Mouse (Mus musculus): ENCODE results near the gene Plscr4. TPM values are rescaled to one million over a fixed set of nuclear protein-coding genes. Genes with fewer than 3 reads are reported as not detected.

Plscr4 gene
- polyA plus RNA-seq, 1 experiment from 2014 or later: 1.9 TPM

DNA sequence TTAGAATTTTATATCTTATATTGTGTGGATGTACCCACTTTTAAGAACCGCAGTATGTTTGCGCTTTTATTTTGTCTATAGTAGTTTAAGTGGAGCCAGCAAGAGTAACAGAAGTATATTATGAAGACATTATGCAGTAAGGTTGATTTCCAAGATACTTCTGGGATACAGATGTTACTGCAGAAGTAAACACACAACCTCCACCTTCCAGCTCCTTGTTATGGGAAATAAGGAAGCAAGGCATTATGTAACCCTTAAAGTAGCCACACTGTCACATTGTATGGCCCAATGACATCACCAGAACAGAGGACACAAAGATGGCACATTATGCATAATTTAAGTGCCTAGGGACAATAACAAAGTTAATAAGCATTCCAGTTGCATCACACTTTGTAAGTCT is 1.2 kb downstream of the Plscr4 start:
- ATAC-seq (ENCODE audit: low read depth): no peak
- Histone ChIP-seq H3K27ac (ENCODE audit: low read depth, low read length) (no peak overlapping the region), H3K27me3 (ENCODE audit: control insufficient read depth, insufficient read depth, low read length) (no peaks in the 10 kb centered on the region), H3K4me2 (ENCODE audit: low read depth, low read length) (peak overlapping the region; percentile 97; the same call in 1 of the 2 replicates), H3K4me1 (ENCODE audit: control insufficient read depth, insufficient read depth, low read length) (peaks cover 3% of the 10 kb centered on the region; the same call in 1 of the 2 replicates), H3K9ac (replicated peaks; ENCODE audit: low read depth, low read length) (no peak overlapping the region), H3K9me3 (ENCODE audit: control insufficient read depth, low read length) (no peaks in the 10 kb centered on the region), H3K4me3 (ENCODE audit: low read depth, low read length) (peak overlapping the region; percentile 58; the same call in 1 of the 2 replicates), H3K36me3 (ENCODE audit: control insufficient read depth, insufficient read depth, low read length) (no peaks in the 10 kb centered on the region)
- 99% methylated on average over 2 of the region's 2 CpGs for WGBS

DNA sequence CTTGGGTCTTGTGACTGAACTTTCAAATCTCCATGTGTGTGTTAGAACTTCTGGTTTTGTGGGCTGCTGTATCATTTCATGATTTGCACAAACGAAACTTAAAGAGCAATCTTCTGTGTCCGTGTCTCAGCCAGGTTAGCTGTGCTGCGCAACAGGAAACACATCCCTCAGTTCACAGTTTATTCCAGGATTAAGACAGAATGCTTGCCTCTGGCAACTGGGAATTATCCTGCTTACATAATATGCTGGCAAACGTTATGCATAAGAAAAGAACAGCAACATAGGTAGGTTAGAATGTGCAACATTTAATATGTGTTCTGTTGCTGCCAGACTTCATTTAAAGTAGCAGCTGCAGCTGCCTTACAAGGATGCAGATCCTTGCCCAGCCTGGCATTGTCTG is 10.6 kb downstream of the Plscr4 start:
- Histone ChIP-seq H3K36me3 (ENCODE audit: control insufficient read depth, insufficient read depth, low read length) (no peaks in the 10 kb centered on the region), H3K27me3 (ENCODE audit: control insufficient read depth, insufficient read depth, low read length) (no peaks in the 10 kb centered on the region), H3K27ac (ENCODE audit: low read depth, low read length) (no peak overlapping the region), H3K4me1 (ENCODE audit: control insufficient read depth, insufficient read depth, low read length) (no peaks in the 10 kb centered on the region), H3K9me3 (ENCODE audit: control insufficient read depth, low read length) (no peaks in the 10 kb centered on the region), H3K4me2 (ENCODE audit: low read depth, low read length) (no peak overlapping the region), H3K9ac (replicated peaks; ENCODE audit: low read depth, low read length) (no peak overlapping the region), H3K4me3 (ENCODE audit: low read depth, low read length) (no peak overlapping the region)
- ATAC-seq (ENCODE audit: low read depth): no peak
- 78% methylated on average over 4 of the region's 4 CpGs for WGBS

DNA sequence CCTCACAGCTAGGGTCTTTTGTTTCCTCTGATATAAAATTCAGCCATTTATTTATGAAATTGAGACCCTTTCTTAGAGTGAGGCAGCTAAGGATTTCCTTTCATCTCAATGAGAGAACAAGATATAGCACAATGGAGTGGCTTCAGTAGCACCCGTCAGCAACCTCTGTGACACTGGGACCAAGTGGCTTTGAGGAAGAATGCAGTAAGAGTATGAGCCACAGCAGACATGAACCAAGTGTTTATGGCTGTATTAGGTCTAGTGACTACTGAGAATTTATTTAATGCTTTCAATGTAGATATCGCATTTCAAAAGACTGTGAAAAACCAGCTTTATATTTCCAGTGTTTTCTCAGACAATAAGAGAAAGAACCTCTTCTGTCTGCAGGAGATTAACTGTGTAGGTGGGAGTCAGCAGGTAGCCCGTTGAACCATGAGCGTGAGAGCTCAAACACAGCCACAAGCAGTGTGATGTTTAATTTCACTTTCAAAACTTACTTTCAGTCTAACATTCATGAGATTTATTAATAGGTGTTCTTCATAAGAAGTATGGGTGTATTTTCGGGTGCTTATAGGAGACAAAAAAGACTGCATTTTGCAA is 15.2 kb downstream of the Plscr4 start:
- H3K27me3 ChIP-seq (ENCODE audit: control insufficient read depth, insufficient read depth, low read length): no peaks in the 10 kb centered on the region
- no peak for ATAC-seq (ENCODE audit: low read depth)
- H3K4me3 ChIP-seq (ENCODE audit: low read depth, low read length): no peak overlapping the region
- no peaks in the 10 kb centered on the region for H3K9me3 ChIP-seq (ENCODE audit: control insufficient read depth, low read length)
- 77% methylated on average over 5 of the region's 5 CpGs for WGBS
- no peak overlapping the region for H3K4me2 ChIP-seq (ENCODE audit: low read depth, low read length)
- H3K36me3 ChIP-seq (ENCODE audit: control insufficient read depth, insufficient read depth, low read length): no peaks in the 10 kb centered on the region
- H3K4me1 ChIP-seq (ENCODE audit: control insufficient read depth, insufficient read depth, low read length): no peaks in the 10 kb centered on the region
- no peak overlapping the region for H3K9ac ChIP-seq (replicated peaks; ENCODE audit: low read depth, low read length)
- no peak overlapping the region for H3K27ac ChIP-seq (ENCODE audit: low read depth, low read length)

DNA sequence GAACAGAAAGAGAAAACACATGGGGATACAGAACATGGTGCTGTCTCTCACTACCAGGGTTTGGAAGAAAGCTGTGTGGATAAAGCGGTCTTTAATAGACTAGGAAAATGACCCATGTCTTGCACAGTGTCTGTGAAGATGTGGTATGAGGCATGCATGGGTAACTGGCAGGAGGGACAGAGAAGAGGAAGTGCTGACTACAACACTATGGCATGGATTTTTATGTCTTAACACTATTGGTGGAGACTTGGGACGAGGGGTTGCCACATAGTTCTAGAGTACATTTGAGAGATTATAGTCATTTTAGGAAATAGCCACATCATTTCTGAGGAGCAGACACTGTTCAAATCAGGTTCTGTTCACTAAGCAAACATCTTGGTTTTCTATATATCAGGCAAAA is 16.0 kb downstream of the Plscr4 start:
- Histone ChIP-seq H3K9me3 (ENCODE audit: control insufficient read depth, low read length) (no peaks in the 10 kb centered on the region), H3K4me1 (ENCODE audit: control insufficient read depth, insufficient read depth, low read length) (no peaks in the 10 kb centered on the region), H3K4me2 (ENCODE audit: low read depth, low read length) (no peak overlapping the region), H3K4me3 (ENCODE audit: low read depth, low read length) (no peak overlapping the region), H3K9ac (replicated peaks; ENCODE audit: low read depth, low read length) (no peak overlapping the region), H3K36me3 (ENCODE audit: control insufficient read depth, insufficient read depth, low read length) (no peaks in the 10 kb centered on the region), H3K27me3 (ENCODE audit: control insufficient read depth, insufficient read depth, low read length) (no peaks in the 10 kb centered on the region), H3K27ac (ENCODE audit: low read depth, low read length) (no peak overlapping the region)
- no peak for ATAC-seq (ENCODE audit: low read depth)
- 96% methylated on average over 2 of the region's 2 CpGs for WGBS

DNA sequence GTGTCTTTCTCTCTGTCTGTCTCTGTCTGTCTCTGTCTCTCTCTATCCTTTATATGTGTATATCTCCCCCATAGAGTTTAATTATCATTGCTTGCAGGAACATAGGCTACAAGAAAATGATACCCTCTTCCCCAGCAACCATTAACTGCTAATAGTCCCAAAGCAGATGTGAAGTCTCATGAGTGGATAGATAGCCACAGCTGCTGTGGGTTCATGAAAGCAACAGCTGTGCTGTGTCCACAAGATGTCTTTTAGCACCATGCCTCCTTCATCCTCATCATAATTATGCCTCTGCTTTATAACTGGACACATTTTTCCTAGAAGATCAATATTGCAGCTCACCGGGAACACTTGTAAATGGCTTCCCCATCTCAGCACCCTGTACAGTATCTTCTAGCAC is 17.1 kb downstream of the Plscr4 start:
- no peaks in the 10 kb centered on the region for H3K27me3 ChIP-seq (ENCODE audit: control insufficient read depth, insufficient read depth, low read length)
- no peak overlapping the region for H3K4me2 ChIP-seq (ENCODE audit: low read depth, low read length)
- no peaks in the 10 kb centered on the region for H3K9me3 ChIP-seq (ENCODE audit: control insufficient read depth, low read length)
- no peak overlapping the region for H3K27ac ChIP-seq (ENCODE audit: low read depth, low read length)
- H3K9ac ChIP-seq (replicated peaks; ENCODE audit: low read depth, low read length): no peak overlapping the region
- H3K4me1 ChIP-seq (ENCODE audit: control insufficient read depth, insufficient read depth, low read length): no peaks in the 10 kb centered on the region
- 86% methylated on average over 1 of the region's 1 CpGs for WGBS
- H3K4me3 ChIP-seq (ENCODE audit: low read depth, low read length): no peak overlapping the region
- ATAC-seq (ENCODE audit: low read depth): no peak
- H3K36me3 ChIP-seq (ENCODE audit: control insufficient read depth, insufficient read depth, low read length): no peaks in the 10 kb centered on the region

DNA sequence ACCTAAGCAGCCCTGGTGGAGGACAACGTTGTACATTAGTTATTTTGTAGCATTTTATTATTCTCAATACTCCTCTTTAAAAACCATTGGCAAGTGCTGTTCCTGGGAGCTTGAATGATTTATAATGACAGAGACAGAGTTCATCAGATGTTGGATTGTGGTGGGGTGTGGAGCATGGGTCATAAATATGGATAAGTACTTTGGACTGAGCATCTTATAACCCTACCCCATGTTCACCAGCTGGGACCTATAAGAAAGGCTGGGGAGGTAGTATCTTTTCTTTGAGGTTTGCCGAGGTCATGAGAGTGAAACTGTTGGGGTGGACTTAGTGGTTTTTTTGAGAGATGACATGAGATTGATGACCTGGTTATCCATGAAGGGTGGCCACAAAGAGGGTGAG is 24.5 kb downstream of the Plscr4 start:
- WGBS: 54% methylated on average over 2 of the region's 2 CpGs
- Histone ChIP-seq H3K4me1 (ENCODE audit: control insufficient read depth, insufficient read depth, low read length) (no peaks in the 10 kb centered on the region), H3K27me3 (ENCODE audit: control insufficient read depth, insufficient read depth, low read length) (no peaks in the 10 kb centered on the region), H3K36me3 (ENCODE audit: control insufficient read depth, insufficient read depth, low read length) (no peaks in the 10 kb centered on the region), H3K27ac (ENCODE audit: low read depth, low read length) (no peak overlapping the region), H3K9ac (replicated peaks; ENCODE audit: low read depth, low read length) (no peak overlapping the region), H3K9me3 (ENCODE audit: control insufficient read depth, low read length) (no peaks in the 10 kb centered on the region), H3K4me2 (ENCODE audit: low read depth, low read length) (no peak overlapping the region), H3K4me3 (ENCODE audit: low read depth, low read length) (no peak overlapping the region)
- ATAC-seq (ENCODE audit: low read depth): no peak

DNA sequence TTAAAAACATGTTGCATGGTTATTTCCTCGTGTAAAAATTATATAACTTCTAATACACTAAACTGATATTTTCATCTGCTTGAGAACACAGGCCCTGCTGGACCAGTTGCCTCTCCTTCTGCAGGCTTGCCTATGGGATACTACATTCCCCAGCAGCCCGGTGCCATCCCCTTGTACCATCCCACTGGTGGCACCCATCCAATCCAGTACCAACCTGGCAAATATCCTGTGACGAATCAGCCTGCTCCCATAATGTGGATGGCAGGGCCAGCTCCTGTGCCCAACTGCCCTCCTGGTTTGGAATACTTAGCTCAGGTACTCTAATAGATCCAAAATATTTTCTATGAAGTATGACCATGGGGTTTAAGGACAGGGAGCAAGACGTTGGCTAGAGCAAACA is 25.4 kb downstream of the Plscr4 start:
- no peaks in the 10 kb centered on the region for H3K9me3 ChIP-seq (ENCODE audit: control insufficient read depth, low read length)
- no peak overlapping the region for H3K4me2 ChIP-seq (ENCODE audit: low read depth, low read length)
- no peak overlapping the region for H3K27ac ChIP-seq (ENCODE audit: low read depth, low read length)
- no peak overlapping the region for H3K4me3 ChIP-seq (ENCODE audit: low read depth, low read length)
- WGBS: 95% methylated on average over 4 of the region's 4 CpGs
- no peak overlapping the region for H3K9ac ChIP-seq (replicated peaks; ENCODE audit: low read depth, low read length)
- no peaks in the 10 kb centered on the region for H3K4me1 ChIP-seq (ENCODE audit: control insufficient read depth, insufficient read depth, low read length)
- no peaks in the 10 kb centered on the region for H3K27me3 ChIP-seq (ENCODE audit: control insufficient read depth, insufficient read depth, low read length)
- H3K36me3 ChIP-seq (ENCODE audit: control insufficient read depth, insufficient read depth, low read length): no peaks in the 10 kb centered on the region
- ATAC-seq (ENCODE audit: low read depth): no peak

DNA sequence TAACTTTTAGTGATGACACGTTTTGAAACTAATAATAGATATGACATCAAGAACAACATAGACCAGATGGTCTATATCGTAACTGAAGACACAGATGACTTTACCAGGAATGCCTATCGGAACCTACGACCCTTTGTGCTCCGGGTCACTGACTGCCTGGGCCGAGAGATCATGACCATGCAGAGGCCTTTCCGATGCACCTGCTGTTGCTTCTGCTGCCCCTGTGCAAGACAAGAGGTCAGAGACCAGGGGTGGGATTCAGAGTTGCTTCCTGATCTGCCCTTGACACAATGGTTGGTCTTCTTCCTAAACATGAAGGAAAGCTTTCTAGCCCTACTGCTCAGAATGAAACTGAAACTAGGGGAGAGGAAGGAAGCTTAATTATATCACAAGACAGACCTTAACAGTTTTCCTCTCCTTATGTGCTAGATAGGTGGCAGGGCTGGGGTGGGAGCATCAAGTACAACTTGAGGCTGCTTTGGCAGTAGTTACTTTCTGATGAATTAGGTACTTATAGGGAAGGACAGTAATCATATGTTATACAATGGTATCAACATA is 27.6 kb downstream of the Plscr4 start:
- H3K4me1 ChIP-seq (ENCODE audit: control insufficient read depth, insufficient read depth, low read length): no peaks in the 10 kb centered on the region
- H3K9ac ChIP-seq (replicated peaks; ENCODE audit: low read depth, low read length): no peak overlapping the region
- no peak for ATAC-seq (ENCODE audit: low read depth)
- H3K4me3 ChIP-seq (ENCODE audit: low read depth, low read length): no peak overlapping the region
- H3K36me3 ChIP-seq (ENCODE audit: control insufficient read depth, insufficient read depth, low read length): no peaks in the 10 kb centered on the region
- no peaks in the 10 kb centered on the region for H3K27me3 ChIP-seq (ENCODE audit: control insufficient read depth, insufficient read depth, low read length)
- no peak overlapping the region for H3K4me2 ChIP-seq (ENCODE audit: low read depth, low read length)
- H3K27ac ChIP-seq (ENCODE audit: low read depth, low read length): no peak overlapping the region
- WGBS: 87% methylated on average over 7 of the region's 7 CpGs
- no peaks in the 10 kb centered on the region for H3K9me3 ChIP-seq (ENCODE audit: control insufficient read depth, low read length)

DNA sequence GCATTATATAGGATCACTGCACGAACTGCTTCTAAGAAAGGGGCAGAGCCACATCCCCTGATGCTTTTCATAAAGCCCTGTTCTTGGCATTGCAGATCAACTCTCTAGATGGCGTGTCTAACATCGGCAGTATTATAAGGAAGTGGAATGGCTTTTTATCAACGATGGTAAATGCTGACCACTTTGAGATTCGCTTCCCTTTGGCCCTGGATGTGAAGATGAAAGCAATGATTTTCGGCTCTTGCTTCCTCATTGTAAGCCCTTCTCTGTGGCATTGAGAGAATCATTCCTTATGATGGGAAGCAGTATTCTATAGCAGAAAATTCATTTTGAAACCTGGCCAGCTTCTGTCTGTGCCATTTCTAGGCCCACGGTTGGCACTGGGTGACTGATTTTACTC is 32.7 kb downstream of the Plscr4 start:
- ATAC-seq (ENCODE audit: low read depth): no peak
- H3K36me3 ChIP-seq (ENCODE audit: control insufficient read depth, insufficient read depth, low read length): no peaks in the 10 kb centered on the region
- no peak overlapping the region for H3K27ac ChIP-seq (ENCODE audit: low read depth, low read length)
- no peaks in the 10 kb centered on the region for H3K9me3 ChIP-seq (ENCODE audit: control insufficient read depth, low read length)
- WGBS: 88% methylated on average over 7 of the region's 7 CpGs
- no peaks in the 10 kb centered on the region for H3K27me3 ChIP-seq (ENCODE audit: control insufficient read depth, insufficient read depth, low read length)
- no peaks in the 10 kb centered on the region for H3K4me1 ChIP-seq (ENCODE audit: control insufficient read depth, insufficient read depth, low read length)
- H3K4me3 ChIP-seq (ENCODE audit: low read depth, low read length): no peak overlapping the region
- no peak overlapping the region for H3K4me2 ChIP-seq (ENCODE audit: low read depth, low read length)
- H3K9ac ChIP-seq (replicated peaks; ENCODE audit: low read depth, low read length): no peak overlapping the region
